Comparison of ENCODE assay signal across 19 mouse cellular contexts in genomic region chr7:27433794-27434193, GRCm38 (mm10). TPM values are rescaled to one million over a fixed set of nuclear protein-coding genes. Genes with fewer than 3 reads are reported as not detected.
DNase-seq lines count a peak whose midpoint lies in the region; ATAC-seq and TF ChIP-seq lines count a peak whose summit lies in the region.
"Had no signal": no experiment of that assay in that cellular context is flagged by ENCODE, and none has a peak within 500 bp of the region (broad histone marks: within the 10 kb centered on the region; RNA-seq: fewer than 3 reads in every experiment).

No protein-coding gene starts in this region.

- no peak overlapping the region for H3K9ac ChIP-seq in stomach, embryonic 14.5 days (replicated peaks; ENCODE audit: low read depth, low read length)
- no peak overlapping the region for H3K9ac ChIP-seq in stomach, postnatal 0 days (ENCODE audit: low read length)
- no peak overlapping the region for H3K9ac ChIP-seq in limb, embryonic 12.5 days (replicated peaks)
- H3K9ac ChIP-seq in stomach, embryonic 16.5 days (ENCODE audit: low read length): no peak overlapping the region
- no peak overlapping the region for H3K9ac ChIP-seq in hindbrain, embryonic 13.5 days
- H3K9ac ChIP-seq: embryonic facial prominence, embryonic 15.5 days; forebrain, embryonic 13.5 days; midbrain, embryonic 12.5 days had no signal

- TF ChIP-seq EP300 in stomach, postnatal 0 days (optimal IDR thresholded peaks at IDR 0.05): no peak

- no peak for TF ChIP-seq CTCF in stomach, postnatal 0 days (IDR thresholded peaks at IDR 0.05; ENCODE audit: low read depth)

- no peak for DNase-seq in stomach, postnatal 0 days (ENCODE audit: low spot score)
- DNase-seq in ZHBTc4 (ENCODE audit: low read depth, low spot score): peak; percentile 93
- DNase-seq in spleen, postnatal 10 days (ENCODE audit: low spot score in 2 of 2): no peak
- no peak for DNase-seq in spleen, adult 18-20 months
- DNase-seq: cerebellum, adult 11-12 months; kidney, adult 2 months; lung, adult 2 months; right cerebral cortex, postnatal 25 days had no signal

- no peak overlapping the region for H3K27ac ChIP-seq in stomach, embryonic 14.5 days (ENCODE audit: low read length)
- no peak overlapping the region for H3K27ac ChIP-seq in stomach, postnatal 0 days (replicated peaks)
- H3K27ac ChIP-seq in limb, embryonic 12.5 days: no peak overlapping the region
- H3K27ac ChIP-seq in stomach, embryonic 16.5 days (ENCODE audit: low read length): no peak overlapping the region
- no peak overlapping the region for H3K27ac ChIP-seq in hindbrain, embryonic 13.5 days
- H3K27ac ChIP-seq: embryonic facial prominence, embryonic 15.5 days; forebrain, embryonic 13.5 days; hindbrain, embryonic 10.5 days; layer of hippocampus, adult 2 months; midbrain, embryonic 12.5 days had no signal

- H3K4me3 ChIP-seq in stomach, embryonic 14.5 days (ENCODE audit: low read depth, low read length): no peak overlapping the region
- no peak overlapping the region for H3K4me3 ChIP-seq in stomach, postnatal 0 days (ENCODE audit: low read depth, low read length)
- H3K4me3 ChIP-seq in limb, embryonic 12.5 days (replicated peaks): no peak overlapping the region
- no peak overlapping the region for H3K4me3 ChIP-seq in stomach, embryonic 16.5 days (replicated peaks; ENCODE audit: low read length)
- H3K4me3 ChIP-seq in hindbrain, embryonic 13.5 days: no peak overlapping the region
- H3K4me3 ChIP-seq: embryonic facial prominence, embryonic 15.5 days; forebrain, embryonic 13.5 days; hindbrain, embryonic 10.5 days; layer of hippocampus, adult 2 months; midbrain, embryonic 12.5 days had no signal

- peak; percentile 28; the same call in 1 of the 2 replicates for ATAC-seq in stomach, embryonic 14.5 days (ENCODE audit: insufficient number of reproducible peaks, insufficient read depth, low FRiP score, low read depth)
- no peak for ATAC-seq in stomach, postnatal 0 days (ENCODE audit: low FRiP score, low TSS enrichment)
- ATAC-seq in limb, embryonic 12.5 days (ENCODE audit: insufficient number of reproducible peaks, insufficient read depth, low FRiP score, low TSS enrichment, low read depth): no peak
- ATAC-seq in stomach, embryonic 16.5 days (ENCODE audit: insufficient read depth, low FRiP score): no peak; the same call in 1 of the 2 replicates
- no peak for ATAC-seq in hindbrain, embryonic 13.5 days (ENCODE audit: low FRiP score)
- ATAC-seq: activated CD4-positive, CD25-positive, alpha-beta regulatory T cell, adult 4 months; forebrain, embryonic 13.5 days had no signal

- no peaks in the 10 kb centered on the region for H3K36me3 ChIP-seq in stomach, embryonic 14.5 days (ENCODE audit: control insufficient read depth, insufficient read depth, low read length)
- no peaks in the 10 kb centered on the region for H3K36me3 ChIP-seq in stomach, postnatal 0 days (ENCODE audit: control insufficient read depth, insufficient read depth, low read length)
- H3K36me3 ChIP-seq in limb, embryonic 12.5 days: no peaks in the 10 kb centered on the region
- no peaks in the 10 kb centered on the region for H3K36me3 ChIP-seq in stomach, embryonic 16.5 days (ENCODE audit: control insufficient read depth, insufficient read depth, low read length)
- peaks cover 22% of the 10 kb centered on the region for H3K36me3 ChIP-seq in hindbrain, embryonic 13.5 days
- H3K36me3 ChIP-seq: embryonic facial prominence, embryonic 15.5 days; G1E; hindbrain, embryonic 10.5 days; midbrain, embryonic 12.5 days had no signal

- H3K9me3 ChIP-seq in stomach, embryonic 14.5 days (ENCODE audit: control insufficient read depth, low read depth, low read length): peaks cover 6% of the 10 kb centered on the region; the same call in 1 of the 2 replicates
- H3K9me3 ChIP-seq in stomach, postnatal 0 days (ENCODE audit: control insufficient read depth, low read length): no peaks in the 10 kb centered on the region
- H3K9me3 ChIP-seq in limb, embryonic 12.5 days: peaks cover 13% of the 10 kb centered on the region
- H3K9me3 ChIP-seq in stomach, embryonic 16.5 days (replicated peaks; ENCODE audit: control insufficient read depth, low read length): peaks cover 7% of the 10 kb centered on the region; the same call in 1 of the 2 replicates
- H3K9me3 ChIP-seq in hindbrain, embryonic 13.5 days: 0 out of 2 replicates have a peak, but pooled peaks cover 4% of the 10 kb centered on the region
- H3K9me3 ChIP-seq: embryonic facial prominence, embryonic 15.5 days had no signal

- WGBS in stomach, embryonic 14.5 days: 10% methylated on average over 10 of the region's 10 CpGs
- 12% methylated on average over 10 of the region's 10 CpGs for WGBS in stomach, postnatal 0 days
- 10% methylated on average over 10 of the region's 10 CpGs for WGBS in limb, embryonic 12.5 days
- 10% methylated on average over 10 of the region's 10 CpGs for WGBS in stomach, embryonic 16.5 days
- WGBS in hindbrain, embryonic 13.5 days: 10% methylated on average over 10 of the region's 10 CpGs

- H3K4me2 ChIP-seq in stomach, embryonic 14.5 days (replicated peaks; ENCODE audit: low read depth, low read length): no peak overlapping the region
- H3K4me2 ChIP-seq in stomach, postnatal 0 days (replicated peaks; ENCODE audit: low read depth): no peak overlapping the region
- peak overlapping the region; percentile 6; the same call in 1 of the 2 replicates for H3K4me2 ChIP-seq in limb, embryonic 12.5 days
- peak overlapping the region; percentile 21; the same call in 1 of the 2 replicates for H3K4me2 ChIP-seq in stomach, embryonic 16.5 days (ENCODE audit: low read depth, low read length)
- H3K4me2 ChIP-seq in hindbrain, embryonic 13.5 days: no peak overlapping the region
- H3K4me2 ChIP-seq: embryonic facial prominence, embryonic 15.5 days; forebrain, embryonic 13.5 days; midbrain, embryonic 12.5 days had no signal

- peaks cover 3% of the 10 kb centered on the region; the same call in 1 of the 2 replicates for H3K27me3 ChIP-seq in stomach, embryonic 14.5 days (ENCODE audit: control insufficient read depth, insufficient read depth, low read length)
- no peaks in the 10 kb centered on the region for H3K27me3 ChIP-seq in stomach, postnatal 0 days (ENCODE audit: control insufficient read depth, insufficient read depth, low read length)
- H3K27me3 ChIP-seq in limb, embryonic 12.5 days: peaks cover 37% of the 10 kb centered on the region
- peaks cover 12% of the 10 kb centered on the region for H3K27me3 ChIP-seq in stomach, embryonic 16.5 days (ENCODE audit: control insufficient read depth, insufficient read depth, low read length)
- H3K27me3 ChIP-seq in hindbrain, embryonic 13.5 days: peaks cover 37% of the 10 kb centered on the region

- no peaks in the 10 kb centered on the region for H3K4me1 ChIP-seq in stomach, embryonic 14.5 days (ENCODE audit: control insufficient read depth, insufficient read depth, low read length)
- H3K4me1 ChIP-seq in stomach, postnatal 0 days (replicated peaks; ENCODE audit: control insufficient read depth, insufficient read depth): no peaks in the 10 kb centered on the region
- H3K4me1 ChIP-seq in limb, embryonic 12.5 days (replicated peaks): no peaks in the 10 kb centered on the region
- H3K4me1 ChIP-seq in stomach, embryonic 16.5 days (ENCODE audit: control insufficient read depth, insufficient read depth, low read length): peaks cover 3% of the 10 kb centered on the region; the same call in 1 of the 2 replicates
- H3K4me1 ChIP-seq in hindbrain, embryonic 13.5 days (replicated peaks): no peaks in the 10 kb centered on the region
- H3K4me1 ChIP-seq: embryonic facial prominence, embryonic 15.5 days; forebrain, embryonic 13.5 days; hindbrain, embryonic 10.5 days; midbrain, embryonic 12.5 days had no signal

RNA-seq across cellular contexts. Expression of gene Sptbn4, which starts 13.7 kb away (rescaled TPM):
- 0.64 and 1.00 TPM in 2 replicates for polyA plus RNA-seq in stomach, embryonic 14.5 days (2014; fragmentation: Nextera tagmentation; extraction: Ambion mirVana)
- polyA plus RNA-seq in stomach, postnatal 0 days (2015; fragmentation: Nextera tagmentation; extraction: Ambion mirVana): 0.24 and 0.25 TPM in 2 replicates
- 0.26 and 0.41 TPM in 2 replicates for polyA plus RNA-seq in limb, embryonic 12.5 days (2016; fragmentation: Nextera tagmentation; extraction: Ambion mirVana)
- 0.50 and 0.57 TPM in 2 replicates for polyA plus RNA-seq in stomach, embryonic 16.5 days (2015; fragmentation: Nextera tagmentation; extraction: Ambion mirVana)
- 2.2 and 2.6 TPM in 2 replicates for polyA plus RNA-seq in hindbrain, embryonic 13.5 days (2015; fragmentation: Nextera tagmentation; extraction: Ambion mirVana)

RNA-seq across cellular contexts. Expression of gene Blvrb, which starts 14.0 kb away (rescaled TPM):
- polyA plus RNA-seq in stomach, embryonic 14.5 days (2014; fragmentation: Nextera tagmentation; extraction: Ambion mirVana): 67.3 and 78.3 TPM in 2 replicates
- polyA plus RNA-seq in stomach, postnatal 0 days (2015; fragmentation: Nextera tagmentation; extraction: Ambion mirVana): 97.3 and 103 TPM in 2 replicates
- 34.1 and 38.8 TPM in 2 replicates for polyA plus RNA-seq in limb, embryonic 12.5 days (2016; fragmentation: Nextera tagmentation; extraction: Ambion mirVana)
- 112 and 113 TPM in 2 replicates for polyA plus RNA-seq in stomach, embryonic 16.5 days (2015; fragmentation: Nextera tagmentation; extraction: Ambion mirVana)
- polyA plus RNA-seq in hindbrain, embryonic 13.5 days (2015; fragmentation: Nextera tagmentation; extraction: Ambion mirVana): 18.7 and 19.3 TPM in 2 replicates

RNA-seq across cellular contexts. Expression of gene Sertad3, which starts 39.8 kb away (rescaled TPM):
- 29.5 and 32.9 TPM in 2 replicates for polyA plus RNA-seq in stomach, embryonic 14.5 days (2014; fragmentation: Nextera tagmentation; extraction: Ambion mirVana)
- polyA plus RNA-seq in stomach, postnatal 0 days (2015; fragmentation: Nextera tagmentation; extraction: Ambion mirVana): 23.9 and 25.2 TPM in 2 replicates
- polyA plus RNA-seq in limb, embryonic 12.5 days (2016; fragmentation: Nextera tagmentation; extraction: Ambion mirVana): 29.4 and 30.3 TPM in 2 replicates
- 38.1 and 39.4 TPM in 2 replicates for polyA plus RNA-seq in stomach, embryonic 16.5 days (2015; fragmentation: Nextera tagmentation; extraction: Ambion mirVana)
- 13.0 and 13.4 TPM in 2 replicates for polyA plus RNA-seq in hindbrain, embryonic 13.5 days (2015; fragmentation: Nextera tagmentation; extraction: Ambion mirVana)

RNA-seq across cellular contexts. Expression of gene Sertad1, which starts 52.9 kb away (rescaled TPM):
- 33.6 and 35.5 TPM in 2 replicates for polyA plus RNA-seq in stomach, embryonic 14.5 days (2014; fragmentation: Nextera tagmentation; extraction: Ambion mirVana)
- 50.0 and 53.0 TPM in 2 replicates for polyA plus RNA-seq in stomach, postnatal 0 days (2015; fragmentation: Nextera tagmentation; extraction: Ambion mirVana)
- polyA plus RNA-seq in limb, embryonic 12.5 days (2016; fragmentation: Nextera tagmentation; extraction: Ambion mirVana): 29.4 and 30.4 TPM in 2 replicates
- polyA plus RNA-seq in stomach, embryonic 16.5 days (2015; fragmentation: Nextera tagmentation; extraction: Ambion mirVana): 42.0 and 45.9 TPM in 2 replicates
- 10.7 and 11.8 TPM in 2 replicates for polyA plus RNA-seq in hindbrain, embryonic 13.5 days (2015; fragmentation: Nextera tagmentation; extraction: Ambion mirVana)

Comparison
In these comparisons a context has a peak if more than half of its experiments do, and no peak if none do; other contexts are left out.
1. H3K4me2 ChIP-seq: peak in limb, embryonic 12.5 days (single experiment) and stomach, embryonic 16.5 days (single experiment); none in stomach, embryonic 14.5 days (single experiment), stomach, postnatal 0 days (single experiment) and hindbrain, embryonic 13.5 days (single experiment).